Mouse (Mus musculus) neural tube, embryonic 13.5 days (tissue): ENCODE results near the gene Ssbp3. TPM values are rescaled to one million over a fixed set of nuclear protein-coding genes. Genes with fewer than 3 reads are reported as not detected.

ENCODE experiments used
- ATAC-seq: fragments of 200-750 bp; cut with Nextera tagmentation; 2 replicates; pipeline ENCODE4 v1.8.0; 2017; ENCODE audit warnings: low read depth, mild to moderate bottlenecking, moderate TSS enrichment, moderate library complexity
- H3K27ac ChIP-seq: fragments of 300-500 bp; sonication (generic); replicated peaks from 2 replicates; pipeline ENCODE4 v1.5.1; 2015; ENCODE audit warnings: moderate library complexity, mild to moderate bottlenecking, inconsistent platforms
- H3K27me3 ChIP-seq: fragments of 300-500 bp; sonication (generic); 2 replicates; pipeline ENCODE4 v1.6.1; 2015; ENCODE audit warnings: mild to moderate bottlenecking, inconsistent platforms
- H3K36me3 ChIP-seq: fragments of 300-500 bp; sonication (generic); 2 replicates; pipeline ENCODE4 v1.6.1; 2015; ENCODE audit warnings: mild to moderate bottlenecking, inconsistent platforms
- H3K4me1 ChIP-seq: fragments of 300-500 bp; sonication (generic); replicated peaks from 2 replicates; pipeline ENCODE4 v1.6.1; 2015; ENCODE audit warnings: inconsistent platforms
- H3K4me2 ChIP-seq: fragments of 300-500 bp; sonication (generic); 2 replicates; pipeline ENCODE4 v1.6.1; 2015; ENCODE audit warnings: inconsistent platforms, mild to moderate bottlenecking, moderate library complexity
- H3K4me3 ChIP-seq: fragments of 300-500 bp; sonication (generic); 2 replicates; pipeline ENCODE4 v1.5.1; 2015; ENCODE audit warnings: mild to moderate bottlenecking, inconsistent platforms
- H3K9ac ChIP-seq: fragments of 300-500 bp; sonication (generic); 2 replicates; pipeline ENCODE4 v1.6.1; 2015; ENCODE audit warnings: moderate library complexity, mild to moderate bottlenecking, inconsistent platforms
- H3K9me3 ChIP-seq: fragments of 300-500 bp; sonication (generic); 2 replicates; pipeline ENCODE4 v1.6.1; 2016; ENCODE audit warnings: inconsistent platforms
- WGBS: fragments of 180-500 bp; shearing (Covaris S2); methylation state at CpG from one replicate; pipeline ENCODE4 v1.1.7; 2015; 5-methylcytosine and 5-hydroxymethylcytosine counted together
- polyA plus RNA-seq: library from polyadenylated mRNA; unstranded; fragments of >200 nt; fragmentation: Nextera tagmentation; extraction: Ambion mirVana; gene quantifications from 2 replicates; pipeline ENCODE4 v1.2.1, GENCODE M21; 2015

Ssbp3 gene
- polyA plus RNA-seq, 1 experiment from 2014 or later = 186 TPM

DNA sequence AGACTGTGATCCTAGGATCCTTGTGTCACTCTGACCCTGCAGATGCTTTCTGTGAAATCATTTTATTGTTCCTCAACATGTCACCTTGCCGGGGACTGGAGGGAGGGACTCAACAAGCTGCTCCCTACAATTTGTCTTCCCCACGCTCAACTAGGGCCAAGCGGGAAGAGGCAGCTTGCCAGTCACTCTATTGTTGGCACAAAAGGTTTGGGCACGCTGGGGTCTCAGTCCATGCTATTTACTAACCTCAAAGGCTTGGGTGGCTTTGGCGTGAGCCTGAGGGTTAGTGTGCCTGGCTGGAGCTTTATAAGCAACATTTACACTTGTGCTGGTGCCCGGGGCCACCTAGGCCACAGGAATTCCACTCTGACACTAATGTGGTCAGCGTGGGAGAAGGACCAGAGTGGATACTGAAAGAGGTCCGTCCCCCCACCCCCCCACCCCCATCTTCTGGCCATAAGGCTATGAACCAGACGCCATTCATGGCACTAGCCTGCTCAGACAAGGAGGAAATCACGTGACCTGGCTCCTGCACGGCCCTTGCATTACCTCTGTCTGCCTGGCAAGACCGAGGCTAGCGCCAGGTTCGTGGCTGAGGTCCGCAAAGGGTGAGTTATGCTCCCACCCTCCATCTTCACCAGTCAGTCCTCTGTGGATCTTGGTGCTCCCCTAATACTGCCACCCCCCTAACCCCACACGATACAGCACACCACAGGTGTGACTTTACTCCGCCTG is 188.5 kb downstream of the Ssbp3 start:
- Histone ChIP-seq H3K27ac (no peak overlapping the region), H3K9me3 (no peaks in the 10 kb centered on the region), H3K27me3 (no peaks in the 10 kb centered on the region), H3K9ac (no peak overlapping the region), H3K4me1 (peaks cover 28% of the 10 kb centered on the region), H3K4me3 (no peak overlapping the region), H3K4me2 (no peak overlapping the region), H3K36me3 (no peaks in the 10 kb centered on the region)
- 71% methylated on average over 17 of the region's 17 CpGs for WGBS
- no peak for ATAC-seq

Other genes starting within 250 kb of the Ssbp3 start
- 109 and 119 TPM in 2 replicates for gene Ttc4, start 231.8 kb upstream of the Ssbp3 start, polyA plus RNA-seq
- 0.54 and 0.61 TPM in 2 replicates for gene Mroh7, start 179.8 kb upstream of the Ssbp3 start, polyA plus RNA-seq
- gene Fam151a, start 176.8 kb upstream of the Ssbp3 start, polyA plus RNA-seq = not detected in 2 replicates
- gene Acot11, start 105.7 kb upstream of the Ssbp3 start, polyA plus RNA-seq = 1.5 and 1.7 TPM in 2 replicates
- gene Mrpl37, start 156.2 kb downstream of the Ssbp3 start, polyA plus RNA-seq = 76.9 and 80.9 TPM in 2 replicates
- gene Cyb5rl, start 156.3 kb downstream of the Ssbp3 start, polyA plus RNA-seq = 4.5 and 6.9 TPM in 2 replicates
- not detected in 2 replicates for gene Cdcp2, start 186.2 kb downstream of the Ssbp3 start, polyA plus RNA-seq